Mouse (Mus musculus): ENCODE data around the gene Ugp2.
"Not testable (repeated sequence)": the region's sequence is repeated elsewhere in the genome, so short reads cannot be mapped to it uniquely, and the experiment has no call there.

Ugp2 gene

DNA sequence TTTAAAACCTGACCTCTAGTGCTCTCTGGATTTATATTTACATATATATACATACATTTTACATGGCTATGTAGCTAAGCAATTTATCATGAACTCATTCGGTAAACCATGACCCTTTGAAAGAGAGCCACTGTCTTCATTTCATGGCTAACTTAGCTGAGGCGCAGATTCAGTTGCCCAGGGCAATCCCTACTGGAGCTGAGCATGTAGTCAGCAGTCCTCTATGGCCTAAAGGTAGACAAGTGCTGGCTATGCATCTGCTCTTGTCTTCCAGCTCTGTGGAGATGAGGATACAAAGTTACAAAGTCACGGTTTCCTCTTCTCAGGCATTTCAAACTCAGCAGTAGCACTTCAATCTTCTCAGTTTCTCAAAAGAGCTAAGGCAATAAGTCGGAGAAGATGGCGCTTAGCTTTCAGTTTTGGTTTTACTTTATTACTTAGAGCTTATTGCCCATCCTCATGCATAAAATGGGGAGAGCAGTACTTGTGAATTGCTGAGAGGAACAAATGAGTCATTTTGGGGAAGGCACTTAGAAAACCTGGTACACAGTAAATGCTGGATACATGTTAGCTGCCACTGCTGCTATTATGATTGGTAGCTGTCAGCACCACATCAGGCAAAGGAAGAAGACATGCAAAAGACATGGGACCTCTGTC, 38.2 kb downstream of the Ugp2 start:
- DNase-seq = no peak

DNA sequence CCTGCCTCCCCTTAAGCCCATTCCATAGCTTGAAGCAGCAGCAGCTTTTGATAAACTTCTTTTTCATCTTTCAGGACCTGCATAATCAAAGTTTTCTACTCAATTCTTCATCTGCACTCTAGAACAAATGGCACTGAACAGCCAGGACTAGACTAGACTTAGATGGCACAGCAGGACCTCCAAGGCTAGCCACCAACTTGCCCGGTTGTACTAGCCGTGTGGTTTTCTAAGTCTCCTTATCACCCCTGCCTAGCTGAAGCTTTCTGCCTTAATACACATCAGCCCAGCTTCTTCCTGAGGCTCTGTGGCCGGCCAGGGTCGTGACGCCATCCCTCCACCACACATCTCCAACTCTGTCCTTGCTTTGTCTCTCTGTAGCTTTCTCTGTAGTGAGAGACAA, 42.9 kb downstream of the Ugp2 start:
- no peak for DNase-seq

DNA sequence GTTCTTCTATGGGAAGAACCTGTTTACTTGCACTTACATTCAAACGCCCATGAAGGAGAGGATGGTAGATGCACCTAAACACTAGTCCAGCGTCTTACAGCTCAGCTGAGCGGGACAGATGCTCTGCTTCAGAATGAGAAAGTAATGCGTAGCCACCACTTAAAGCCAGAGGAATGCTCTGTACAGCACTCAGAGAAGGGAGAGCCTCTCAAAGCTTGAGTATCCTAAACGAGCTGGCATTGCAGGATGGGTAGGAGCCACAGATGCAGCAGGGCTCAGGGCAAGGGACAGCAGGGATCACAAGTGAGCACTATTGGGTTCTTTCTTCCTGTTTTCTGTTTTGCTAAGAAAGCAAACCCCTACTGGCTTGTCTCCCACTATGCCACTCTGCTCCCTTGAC, 43.5 kb downstream of the Ugp2 start:
- no peak for DNase-seq

DNA sequence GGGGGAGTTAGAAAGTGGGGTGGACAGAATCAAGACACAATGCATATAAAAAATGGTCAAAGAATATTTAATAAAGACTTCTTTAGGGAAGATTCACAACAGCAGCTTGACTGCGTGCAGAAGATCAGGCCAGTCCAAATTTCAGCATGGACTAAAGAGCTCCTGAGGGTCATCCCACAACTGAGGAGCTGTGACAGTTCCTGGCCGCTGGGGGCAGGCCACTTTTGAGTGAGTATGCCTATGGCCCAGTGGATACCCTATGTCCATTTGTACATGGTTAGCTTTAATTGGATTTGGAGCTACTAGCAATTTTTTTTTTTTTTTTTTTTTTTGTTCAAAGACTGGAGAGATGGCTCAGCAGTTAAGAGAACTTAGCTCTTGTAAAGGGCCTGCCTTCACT, 44.2 kb downstream of the Ugp2 start:
- no peak for DNase-seq

DNA sequence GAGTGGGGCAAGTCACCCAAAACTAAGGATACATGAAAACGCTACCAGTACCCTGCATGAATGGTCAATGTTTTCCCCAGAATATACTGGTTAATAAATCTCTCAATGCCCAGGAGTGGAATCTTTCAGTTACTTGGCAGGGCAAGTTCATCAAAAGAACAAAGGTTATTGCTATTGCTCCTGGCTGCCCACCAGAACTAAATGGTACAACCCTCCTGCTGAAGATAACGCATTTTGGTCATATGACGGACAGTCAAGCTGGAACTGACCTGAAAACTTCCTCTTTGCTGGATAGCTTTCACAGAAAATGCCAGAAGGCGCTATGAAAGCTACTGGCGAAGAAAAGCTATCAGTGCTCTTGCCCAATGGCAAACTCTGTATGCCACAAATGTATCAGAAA, 45.2 kb downstream of the Ugp2 start:
- DNase-seq = peak; percentile 21

DNA sequence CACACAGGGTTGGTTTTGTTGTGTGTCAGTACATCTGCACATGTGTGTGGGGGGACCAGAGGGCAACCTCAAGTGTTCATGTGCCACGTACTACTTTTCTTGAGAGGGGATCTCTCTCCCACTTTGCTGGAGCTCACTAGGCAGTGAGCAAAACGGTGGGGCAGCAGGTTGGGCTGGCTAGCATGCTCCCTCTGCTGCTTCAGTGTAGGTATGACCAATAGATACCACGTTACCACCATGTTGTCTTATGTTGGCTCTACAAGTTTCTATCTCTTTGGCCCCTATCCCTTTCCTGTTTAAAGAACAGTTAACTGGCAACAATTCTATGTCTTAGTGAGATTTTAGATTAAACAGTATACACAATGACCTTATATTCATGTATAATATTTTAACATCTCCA, 48.7 kb downstream of the Ugp2 start:
- no peak for DNase-seq

DNA sequence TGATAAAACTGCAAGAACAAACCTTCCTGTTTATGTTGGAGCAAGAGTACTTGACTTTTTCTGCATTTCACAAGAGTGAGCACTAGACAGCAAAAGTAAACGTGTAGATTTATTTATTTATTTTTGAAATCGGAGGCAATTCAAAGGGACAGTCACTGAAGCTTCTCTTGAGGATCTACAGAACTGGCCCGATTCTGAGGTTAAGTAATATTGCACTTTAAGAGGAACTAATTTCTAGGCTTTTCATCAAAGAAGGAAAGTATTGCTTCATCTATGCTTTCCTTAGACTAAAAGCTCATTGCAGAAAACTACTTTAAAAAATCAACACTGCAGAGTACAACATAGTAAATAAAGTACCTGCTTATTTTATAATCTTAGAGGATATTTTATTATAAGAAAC, 49.4 kb downstream of the Ugp2 start:
- no peak for DNase-seq

- no peak for DNase-seq
These were observed 56.9 kb downstream of the Ugp2 start for GRCm38 (mm10) chr11:21313922-21314657.

GRCm38 (mm10) chr11:21309516-21309915, 61.5 kb downstream of the Ugp2 start:
- no peak for DNase-seq

- DNase-seq = no peak
These were observed 62.9 kb downstream of the Ugp2 start for GRCm38 (mm10) chr11:21308119-21308518.

- no peak for DNase-seq
These were observed 63.8 kb downstream of the Ugp2 start for GRCm38 (mm10) chr11:21307078-21307668.

- no peak for DNase-seq
These were observed 67.4 kb downstream of the Ugp2 start for GRCm38 (mm10) chr11:21303619-21304018.

GRCm38 (mm10) chr11:21295486-21295885, 75.5 kb downstream of the Ugp2 start:
- DNase-seq = no peak

GRCm38 (mm10) chr11:21288153-21288552, 82.8 kb downstream of the Ugp2 start:
- not testable (repeated sequence) for DNase-seq

DNA sequence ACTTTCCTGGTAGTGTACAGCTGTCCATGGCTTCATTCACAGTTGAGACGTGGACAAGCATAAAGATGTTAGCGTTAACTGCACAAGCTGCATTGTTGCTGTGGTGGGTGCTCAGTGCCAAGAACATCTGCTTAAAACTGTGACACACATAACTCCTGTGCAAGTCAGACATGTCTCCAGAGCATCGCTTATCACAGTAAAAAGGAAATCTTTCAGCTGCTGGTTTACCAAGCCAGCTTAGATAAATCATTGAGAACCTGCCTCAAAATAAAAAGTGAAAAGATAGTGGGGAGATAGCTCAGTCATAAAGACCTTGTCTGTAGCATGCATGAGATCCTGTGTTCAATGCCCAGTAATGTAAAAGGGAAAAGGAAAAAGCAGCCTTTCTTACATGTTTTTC, 84.6 kb downstream of the Ugp2 start:
- no peak for DNase-seq

DNA sequence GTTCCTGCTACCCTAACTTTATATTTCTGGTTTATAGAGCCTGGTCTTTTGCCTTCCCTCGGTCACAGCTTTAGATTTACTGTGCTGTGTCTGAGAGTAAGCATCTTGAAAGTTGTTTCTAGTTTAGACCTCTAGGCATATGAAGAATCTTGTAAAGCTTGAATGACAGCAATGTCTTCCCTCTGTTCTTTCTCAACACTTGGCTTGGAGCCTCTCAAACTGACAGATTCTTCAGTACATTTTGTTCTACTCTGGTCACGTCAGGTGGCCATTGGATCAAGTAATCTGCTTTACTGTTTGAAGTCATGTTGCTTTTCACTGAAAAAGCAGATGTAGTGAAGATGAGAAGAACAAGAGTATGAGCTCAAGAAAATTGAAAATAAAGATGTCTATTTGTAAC, 94.8 kb downstream of the Ugp2 start:
- no peak for DNase-seq
